16 mouse cellular contexts compared by ENCODE assay signal in genomic region chr17:82836115-82836514, GRCm38 (mm10).
"Had no signal": no experiment of that assay in that cellular context is flagged by ENCODE, and none has a peak within 500 bp of the region (broad histone marks: within the 10 kb centered on the region; RNA-seq: fewer than 3 reads in every experiment).

No protein-coding gene starts in this region.

- H3K9ac ChIP-seq: neural tube, embryonic 12.5 days; neural tube, embryonic 13.5 days; neural tube, embryonic 15.5 days; stomach, embryonic 15.5 days had no signal

- H3K36me3 ChIP-seq: neural tube, embryonic 12.5 days; neural tube, embryonic 13.5 days; neural tube, embryonic 15.5 days; stomach, embryonic 15.5 days had no signal

- H3K4me2 ChIP-seq: neural tube, embryonic 12.5 days; neural tube, embryonic 13.5 days; neural tube, embryonic 15.5 days; stomach, embryonic 15.5 days had no signal

- H3K9me3 ChIP-seq: neural tube, embryonic 12.5 days; neural tube, embryonic 13.5 days; neural tube, embryonic 15.5 days; stomach, embryonic 15.5 days had no signal

- H3K4me3 ChIP-seq: neural tube, embryonic 12.5 days; neural tube, embryonic 13.5 days; neural tube, embryonic 15.5 days; stomach, embryonic 15.5 days had no signal

- DNase-seq: retina, postnatal 1 day; right cerebral cortex, adult 18-20 months; right cerebral cortex, postnatal 14 days; right cerebral cortex, postnatal 25 days; right cerebral cortex, postnatal 4 days; spleen, adult 18-20 months; thymus, adult 18-20 months; thymus, postnatal 14 days; thymus, postnatal 25 days; thymus, postnatal 36 days; thymus, postnatal 4 days had no signal

- H3K27me3 ChIP-seq: neural tube, embryonic 12.5 days; neural tube, embryonic 13.5 days; neural tube, embryonic 15.5 days; stomach, embryonic 15.5 days had no signal

- H3K4me1 ChIP-seq: neural tube, embryonic 12.5 days; neural tube, embryonic 13.5 days; neural tube, embryonic 15.5 days; stomach, embryonic 15.5 days had no signal

- H3K27ac ChIP-seq: neural tube, embryonic 12.5 days; neural tube, embryonic 13.5 days; neural tube, embryonic 15.5 days; stomach, embryonic 15.5 days; stomach, postnatal 0 days had no signal
